Mouse (Mus musculus): ENCODE data around the gene Rhog. TPM values are rescaled to one million over a fixed set of nuclear protein-coding genes. Genes with fewer than 3 reads are reported as not detected.

Rhog gene
- polyA plus RNA-seq, 1 experiment = 55.1 TPM

- H3K4me3 ChIP-seq (ENCODE audit: insufficient read depth, low read length) = no peak overlapping the region
- no peak overlapping the region for H3K27ac ChIP-seq (ENCODE audit: insufficient read depth, low read length)
- TF ChIP-seq POLR2A (IDR thresholded peaks at IDR 0.05; ENCODE audit: extremely low read depth, insufficient read depth, low read length) = no peak
- TF ChIP-seq CTCF (IDR thresholded peaks at IDR 0.05; ENCODE audit: extremely low read depth, insufficient read depth, low read length) = no peak
- H3K4me1 ChIP-seq (ENCODE audit: control insufficient read depth, insufficient read depth, low read length) = peaks cover 3% of the 10 kb centered on the region
Measured at GRCm38 (mm10) chr7:102228049-102228670, 27.7 kb downstream of the Rhog start.

GRCm38 (mm10) chr7:102226051-102226450 lies 29.8 kb downstream of the Rhog start:
- no peak overlapping the region for H3K4me3 ChIP-seq (ENCODE audit: insufficient read depth, low read length)
- no peak overlapping the region for H3K27ac ChIP-seq (ENCODE audit: insufficient read depth, low read length)
- TF ChIP-seq POLR2A (IDR thresholded peaks at IDR 0.05; ENCODE audit: extremely low read depth, insufficient read depth, low read length) = no peak
- TF ChIP-seq CTCF (IDR thresholded peaks at IDR 0.05; ENCODE audit: extremely low read depth, insufficient read depth, low read length) = no peak
- peaks cover 3% of the 10 kb centered on the region for H3K4me1 ChIP-seq (ENCODE audit: control insufficient read depth, insufficient read depth, low read length)

DNA sequence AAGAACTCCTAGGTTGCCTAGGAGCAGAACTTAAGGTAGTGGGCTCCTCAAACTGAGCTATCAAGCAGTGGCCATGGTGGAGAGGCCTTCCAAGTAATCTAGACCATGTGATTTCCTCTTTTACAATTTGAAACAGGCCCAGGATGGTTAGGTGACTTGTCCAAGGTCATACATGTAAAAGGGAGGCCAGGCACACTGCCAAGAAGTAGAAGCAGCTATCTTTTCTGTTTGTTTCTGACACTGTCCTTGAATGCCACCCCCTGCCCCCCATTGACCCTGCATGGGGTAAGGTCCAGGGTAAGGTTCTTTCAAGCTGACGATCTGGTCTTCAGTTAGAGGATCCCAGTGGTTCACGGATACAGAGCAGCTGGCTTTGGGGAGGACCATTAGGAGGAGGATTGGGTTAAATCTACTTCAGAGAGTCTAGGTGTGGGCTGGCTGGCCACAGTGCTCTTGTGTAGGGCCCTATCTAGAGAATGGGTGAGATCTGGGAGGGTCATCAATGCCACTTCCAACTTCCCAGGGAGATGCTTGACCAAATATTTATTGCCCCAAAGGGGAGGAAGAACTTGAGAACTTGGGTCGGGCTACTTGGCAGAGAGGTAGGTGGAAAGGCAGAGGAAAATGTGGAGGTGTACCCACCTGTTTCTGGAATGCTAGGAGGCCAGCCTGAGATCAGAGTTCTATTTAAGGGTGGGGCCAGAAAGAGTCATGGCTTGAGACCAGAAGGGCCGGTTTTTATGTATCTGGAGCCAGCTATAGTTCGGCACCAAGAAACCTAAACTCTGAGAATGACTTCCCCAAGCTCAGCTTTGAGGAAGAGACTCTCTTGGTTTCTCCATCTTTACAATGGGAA lies 31.7 kb downstream of the Rhog start:
- Histone ChIP-seq H3K4me3 (ENCODE audit: insufficient read depth, low read length) (no peak overlapping the region), H3K27ac (ENCODE audit: insufficient read depth, low read length) (no peak overlapping the region), H3K4me1 (ENCODE audit: control insufficient read depth, insufficient read depth, low read length) (peaks cover 2% of the 10 kb centered on the region)
- TF ChIP-seq POLR2A (IDR thresholded peaks at IDR 0.05; ENCODE audit: extremely low read depth, insufficient read depth, low read length) (no peak), CTCF (IDR thresholded peaks at IDR 0.05; ENCODE audit: extremely low read depth, insufficient read depth, low read length) (no peak)

GRCm38 (mm10) chr7:102222830-102223556 lies 32.9 kb downstream of the Rhog start:
- Histone ChIP-seq H3K27ac (ENCODE audit: insufficient read depth, low read length) (no peak overlapping the region), H3K4me3 (ENCODE audit: insufficient read depth, low read length) (peak overlapping the region; percentile 48), H3K4me1 (ENCODE audit: control insufficient read depth, insufficient read depth, low read length) (peaks cover 2% of the 10 kb centered on the region)
- TF ChIP-seq CTCF (IDR thresholded peaks at IDR 0.05; ENCODE audit: extremely low read depth, insufficient read depth, low read length) (no peak), POLR2A (IDR thresholded peaks at IDR 0.05; ENCODE audit: extremely low read depth, insufficient read depth, low read length) (no peak)

DNA sequence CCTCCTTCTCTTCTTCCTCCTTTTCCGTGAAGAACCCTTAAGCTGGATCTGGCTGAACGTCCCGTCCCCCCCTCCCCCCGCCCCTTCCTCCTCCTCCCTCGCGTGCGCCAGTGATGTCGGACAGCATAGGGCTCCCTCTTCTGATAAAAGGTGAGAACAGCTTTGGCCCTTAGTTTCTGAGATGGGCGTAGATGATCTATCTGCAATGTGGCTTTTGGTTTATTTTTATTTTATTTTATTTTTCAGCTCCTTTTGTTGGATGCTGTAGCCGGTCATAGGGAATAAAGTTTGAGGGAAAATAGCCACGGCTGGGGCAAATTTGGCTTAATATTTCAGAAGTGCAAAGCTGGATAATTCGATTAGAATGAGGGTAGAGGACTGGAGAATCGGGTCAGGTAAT lies 33.5 kb downstream of the Rhog start:
- H3K4me1 ChIP-seq (ENCODE audit: control insufficient read depth, insufficient read depth, low read length) = peaks cover 2% of the 10 kb centered on the region
- no peak overlapping the region for H3K27ac ChIP-seq (ENCODE audit: insufficient read depth, low read length)
- no peak for TF ChIP-seq POLR2A (IDR thresholded peaks at IDR 0.05; ENCODE audit: extremely low read depth, insufficient read depth, low read length)
- peak; percentile 36; the same call in 1 of the 2 replicates for TF ChIP-seq CTCF (IDR thresholded peaks at IDR 0.05; ENCODE audit: extremely low read depth, insufficient read depth, low read length)
- H3K4me3 ChIP-seq (ENCODE audit: insufficient read depth, low read length) = peak overlapping the region; percentile 48; the same call in 1 of the 2 replicates

DNA sequence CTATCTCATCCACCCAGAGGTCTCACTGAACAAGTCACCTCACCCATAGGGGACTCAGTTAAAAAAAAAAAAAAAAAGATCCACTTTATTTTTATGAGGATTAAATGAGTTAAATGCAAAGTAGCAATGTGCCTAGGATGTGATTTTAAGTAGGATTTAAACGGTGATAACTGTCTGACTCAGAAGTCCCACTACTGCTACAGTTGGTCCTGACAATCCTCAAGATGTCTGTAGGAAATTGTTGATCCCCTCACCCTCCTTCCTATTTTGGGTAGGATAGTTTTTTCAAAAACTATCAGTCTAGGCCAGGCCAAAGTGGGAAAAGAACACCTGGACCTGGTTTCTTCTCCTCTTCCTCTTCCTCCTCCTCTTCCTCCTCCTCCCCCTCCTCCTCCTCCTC lies 34.0 kb downstream of the Rhog start:
- TF ChIP-seq POLR2A (IDR thresholded peaks at IDR 0.05; ENCODE audit: extremely low read depth, insufficient read depth, low read length) (no peak), CTCF (IDR thresholded peaks at IDR 0.05; ENCODE audit: extremely low read depth, insufficient read depth, low read length) (no peak)
- Histone ChIP-seq H3K27ac (ENCODE audit: insufficient read depth, low read length) (no peak overlapping the region), H3K4me1 (ENCODE audit: control insufficient read depth, insufficient read depth, low read length) (peaks cover 2% of the 10 kb centered on the region), H3K4me3 (ENCODE audit: insufficient read depth, low read length) (peak overlapping the region; percentile 48; the same call in 1 of the 2 replicates)

DNA sequence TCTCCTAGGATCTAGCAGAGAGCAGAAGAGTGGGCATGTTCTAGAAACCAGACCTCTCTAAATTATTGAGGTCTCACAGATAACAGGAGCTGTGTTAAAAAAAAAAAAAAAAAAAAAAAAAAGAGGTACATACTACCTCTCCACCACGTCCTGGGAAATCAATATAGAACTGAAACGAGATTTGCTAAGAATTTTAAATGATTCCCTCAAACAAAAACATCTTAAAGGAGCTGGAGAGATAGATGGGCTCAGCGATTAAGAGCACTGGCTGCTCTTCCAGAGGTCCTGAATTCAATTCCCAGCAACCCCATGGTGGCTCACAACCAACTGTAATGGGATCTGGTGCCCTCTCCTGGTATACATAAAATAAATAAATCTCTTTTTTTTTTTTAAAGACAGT lies 44.8 kb downstream of the Rhog start:
- Histone ChIP-seq H3K4me3 (ENCODE audit: insufficient read depth, low read length) (peak overlapping the region; percentile 42; the same call in 1 of the 2 replicates), H3K4me1 (ENCODE audit: control insufficient read depth, insufficient read depth, low read length) (peaks cover 4% of the 10 kb centered on the region; the same call in 1 of the 2 replicates), H3K27ac (ENCODE audit: insufficient read depth, low read length) (0 out of 2 replicates have a peak overlapping the region, but pooled peaks have one; percentile 67)
- TF ChIP-seq CTCF (IDR thresholded peaks at IDR 0.05; ENCODE audit: extremely low read depth, insufficient read depth, low read length) (no peak), POLR2A (IDR thresholded peaks at IDR 0.05; ENCODE audit: extremely low read depth, insufficient read depth, low read length) (no peak)

- H3K4me3 ChIP-seq (ENCODE audit: insufficient read depth, low read length) = peak within 1 kb of the TSS; percentile 42
- TF ChIP-seq POLR2A (IDR thresholded peaks at IDR 0.05; ENCODE audit: extremely low read depth, insufficient read depth, low read length) (peak; percentile 91), CTCF (IDR thresholded peaks at IDR 0.05; ENCODE audit: extremely low read depth, insufficient read depth, low read length) (no peak)
- peak within 1 kb of the TSS; percentile 90 for H3K27ac ChIP-seq (ENCODE audit: insufficient read depth, low read length)
- H3K4me1 ChIP-seq (ENCODE audit: control insufficient read depth, insufficient read depth, low read length) = peaks cover 4% of the 10 kb centered on the region; the same call in 1 of the 2 replicates
Measured at GRCm38 (mm10) chr7:102209756-102210721, 45.8 kb downstream of the Rhog start, which contains the start of the genes Nup98 and Pgap2. Gene Nup98 (minus strand): TSS chr7:102210176. Gene Pgap2 (plus strand): TSS chr7:102210208.
